Mouse (Mus musculus): ENCODE measurements around the gene Ifitm7. TPM values are rescaled to one million over a fixed set of nuclear protein-coding genes. Genes with fewer than 3 reads are reported as not detected.
A peak's percentile ranks its signal among the peaks of the same experiment; 100 is the strongest.
"Not testable (repeated sequence)": the region's sequence is repeated elsewhere in the genome, so short reads cannot be mapped to it uniquely, and the experiment has no call there.

The Ifitm7 gene
- polyA plus RNA-seq, 1 experiment from 2014 or later, result 0.77 TPM

- no peak overlapping the region for H3K4me3 ChIP-seq
- H3K27me3 ChIP-seq (replicated peaks), result no peaks in the 10 kb centered on the region
- H3K9ac ChIP-seq, result no peak overlapping the region
- H3K27ac ChIP-seq, result no peak overlapping the region
- H3K36me3 ChIP-seq, result no peaks in the 10 kb centered on the region
- H3K9me3 ChIP-seq, result no peaks in the 10 kb centered on the region
- no peak for ATAC-seq (ENCODE audit: low FRiP score, low read depth)
- 0 out of 2 replicates have a peak, but pooled peaks cover 4% of the 10 kb centered on the region for H3K4me1 ChIP-seq
- 83% methylated on average over 2 of the region's 2 CpGs for WGBS
- H3K4me2 ChIP-seq (replicated peaks), result no peak overlapping the region
Measured at GRCm38 (mm10) chr16:14004726-14005125, 18.0 kb upstream of the Ifitm7 start.

- 27% methylated on average over 3 of the region's 3 CpGs for WGBS
- no peaks in the 10 kb centered on the region for H3K9me3 ChIP-seq
- H3K27me3 ChIP-seq (replicated peaks), result no peaks in the 10 kb centered on the region
- ATAC-seq (ENCODE audit: low FRiP score, low read depth), result no peak
- H3K27ac ChIP-seq, result no peak overlapping the region
- H3K4me2 ChIP-seq (replicated peaks), result no peak overlapping the region
- no peak overlapping the region for H3K4me3 ChIP-seq
- no peaks in the 10 kb centered on the region for H3K36me3 ChIP-seq
- 0 out of 2 replicates have a peak, but pooled peaks cover 4% of the 10 kb centered on the region for H3K4me1 ChIP-seq
- H3K9ac ChIP-seq, result no peak overlapping the region
Measured at GRCm38 (mm10) chr16:14004170-14004569, 17.5 kb upstream of the Ifitm7 start.

DNA sequence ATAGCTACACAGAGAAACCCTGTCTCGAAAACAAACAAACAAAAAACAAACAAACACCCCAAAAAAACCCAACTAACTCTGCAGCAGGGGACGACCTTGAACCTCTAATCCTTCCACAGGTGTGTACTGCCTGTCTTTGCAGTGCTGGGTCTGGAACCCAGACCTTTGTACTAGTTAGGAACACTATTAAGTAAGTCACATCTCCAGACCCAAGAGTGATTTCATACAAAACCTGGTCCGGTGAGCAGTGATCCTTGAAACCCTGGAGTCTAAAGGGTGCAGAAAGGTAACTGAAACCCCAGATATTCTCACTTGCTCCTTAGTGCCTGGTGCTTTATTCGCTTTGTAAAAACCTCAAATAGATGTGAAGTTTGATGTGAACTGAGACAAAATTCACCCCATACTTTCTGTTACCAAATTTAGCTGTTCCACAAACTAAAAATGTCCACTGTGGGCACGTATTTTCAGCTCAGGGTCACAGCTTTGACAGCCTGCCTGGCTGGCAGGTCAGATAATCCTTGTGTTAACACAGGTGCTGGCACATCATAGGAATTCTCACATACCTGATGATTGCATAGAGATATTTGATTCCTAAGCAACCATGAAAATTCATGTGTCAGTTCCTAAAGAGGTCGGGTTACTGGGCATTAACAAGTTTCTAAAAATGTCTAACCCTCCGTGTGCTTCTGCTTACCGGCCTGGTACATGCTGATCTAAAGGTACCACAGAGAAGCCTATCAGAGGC, 16.9 kb upstream of the Ifitm7 start:
- H3K4me3 ChIP-seq, result no peak overlapping the region
- WGBS, result 71% methylated on average over 8 of the region's 8 CpGs
- ATAC-seq (ENCODE audit: low FRiP score, low read depth), result no peak
- no peak overlapping the region for H3K27ac ChIP-seq
- no peaks in the 10 kb centered on the region for H3K27me3 ChIP-seq (replicated peaks)
- 0 out of 2 replicates have a peak, but pooled peaks cover 4% of the 10 kb centered on the region for H3K4me1 ChIP-seq
- H3K36me3 ChIP-seq, result no peaks in the 10 kb centered on the region
- H3K4me2 ChIP-seq (replicated peaks), result no peak overlapping the region
- H3K9me3 ChIP-seq, result no peaks in the 10 kb centered on the region
- H3K9ac ChIP-seq, result no peak overlapping the region

DNA sequence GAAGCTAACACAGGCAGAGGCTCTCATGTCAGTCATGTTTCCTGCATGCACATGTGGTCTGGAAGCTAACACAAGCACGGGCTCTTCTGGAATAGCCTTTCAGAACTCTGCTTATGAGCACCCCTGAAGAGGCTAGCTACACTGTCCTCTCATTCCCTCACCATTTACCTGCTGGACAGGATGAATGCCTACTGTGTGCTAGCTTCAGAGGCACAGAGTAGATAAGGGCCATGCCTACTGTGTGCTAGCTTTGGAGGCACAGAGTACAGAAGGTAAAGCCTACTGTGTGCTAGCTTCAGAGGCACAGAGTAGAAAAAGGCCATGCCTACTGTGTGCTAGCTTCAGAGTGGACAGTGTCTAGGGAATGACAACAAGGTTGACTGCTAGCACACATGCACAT, 7.8 kb upstream of the Ifitm7 start:
- Histone ChIP-seq H3K27ac (no peak overlapping the region), H3K36me3 (no peaks in the 10 kb centered on the region), H3K4me1 (no peaks in the 10 kb centered on the region), H3K9me3 (no peaks in the 10 kb centered on the region), H3K4me2 (replicated peaks) (no peak overlapping the region), H3K4me3 (no peak overlapping the region), H3K9ac (no peak overlapping the region), H3K27me3 (replicated peaks) (no peaks in the 10 kb centered on the region)
- 88% methylated on average over 1 of the region's 1 CpGs for WGBS
- ATAC-seq (ENCODE audit: low FRiP score, low read depth), result no peak

DNA sequence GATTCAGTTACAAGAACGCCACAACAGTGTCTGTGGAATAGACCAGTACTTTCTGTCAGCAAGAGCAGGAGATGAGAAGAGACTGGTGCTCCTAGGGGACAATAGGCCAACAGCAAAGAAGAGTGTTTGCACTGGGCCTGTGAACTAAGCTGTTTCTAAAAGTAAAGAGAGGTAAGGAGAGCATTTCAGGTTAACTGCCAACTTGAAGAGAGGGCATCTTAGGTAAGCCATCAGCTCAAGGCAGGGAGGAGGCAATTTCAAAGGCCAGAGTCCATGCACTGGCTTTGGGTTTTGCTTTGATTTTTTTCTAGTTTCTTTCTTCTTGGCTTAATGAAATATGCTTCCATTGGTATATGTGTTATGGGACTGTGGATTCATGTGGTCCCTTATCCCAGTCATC, 7.4 kb upstream of the Ifitm7 start:
- H3K9me3 ChIP-seq, result no peaks in the 10 kb centered on the region
- ATAC-seq (ENCODE audit: low FRiP score, low read depth), result no peak
- no peak overlapping the region for H3K4me2 ChIP-seq (replicated peaks)
- H3K4me1 ChIP-seq, result no peaks in the 10 kb centered on the region
- no peaks in the 10 kb centered on the region for H3K36me3 ChIP-seq
- H3K9ac ChIP-seq, result no peak overlapping the region
- 86% methylated on average over 1 of the region's 1 CpGs for WGBS
- H3K4me3 ChIP-seq, result no peak overlapping the region
- no peak overlapping the region for H3K27ac ChIP-seq
- no peaks in the 10 kb centered on the region for H3K27me3 ChIP-seq (replicated peaks)

DNA sequence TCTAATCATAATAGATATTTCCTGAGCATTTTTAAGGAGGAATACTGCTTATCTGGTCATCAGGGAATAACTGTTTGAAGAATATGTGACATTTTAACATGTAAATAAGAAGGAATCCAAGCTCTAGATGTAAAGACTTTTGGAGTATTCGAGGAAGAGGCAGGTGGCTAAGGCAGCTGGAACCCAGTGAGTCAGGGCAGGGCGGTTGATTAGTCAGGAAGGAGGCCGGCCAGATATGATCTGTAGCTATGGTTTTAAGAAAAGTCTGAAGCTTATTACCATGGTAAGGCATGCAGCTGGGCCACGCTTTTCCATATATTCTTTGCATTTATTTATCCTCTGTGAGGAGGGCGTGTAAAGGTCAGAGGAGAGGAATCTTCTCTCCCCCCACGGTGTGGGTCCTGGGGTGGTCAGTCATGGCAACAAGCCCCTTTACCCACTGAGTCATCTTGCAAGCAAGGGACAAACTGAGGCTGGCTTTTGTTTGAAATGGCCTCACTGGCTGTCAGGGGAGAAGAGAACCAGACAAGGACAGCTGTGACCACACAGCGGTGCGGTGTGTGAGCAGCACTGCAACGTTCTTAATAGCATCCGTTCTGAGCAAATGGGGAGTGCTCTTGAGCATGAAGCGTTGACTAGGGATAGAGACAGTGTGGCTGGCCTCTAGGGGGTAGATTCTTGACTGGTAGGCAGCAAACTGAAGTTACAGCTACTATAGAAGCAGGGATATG, 6.0 kb upstream of the Ifitm7 start:
- no peak overlapping the region for H3K4me2 ChIP-seq (replicated peaks)
- ATAC-seq (ENCODE audit: low FRiP score, low read depth), result no peak
- no peak overlapping the region for H3K27ac ChIP-seq

DNA sequence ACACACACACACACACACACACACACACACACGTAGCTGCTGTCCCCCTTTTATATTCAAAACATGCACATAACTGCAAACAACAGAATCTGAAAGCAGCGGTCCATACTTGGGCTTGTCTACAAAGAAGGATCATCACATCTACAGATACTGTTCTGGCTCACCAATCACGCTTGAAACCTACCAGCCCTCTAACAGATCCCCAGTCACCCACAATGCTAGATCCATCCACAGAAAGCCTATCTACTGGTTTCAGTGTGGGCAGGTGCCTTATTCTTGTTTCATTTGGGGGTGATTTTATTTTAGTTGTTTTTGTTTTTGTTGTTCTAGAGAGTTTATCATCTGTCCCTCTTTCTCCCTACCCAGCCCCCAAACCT, 503 bp downstream of the Ifitm7 start:
- Histone ChIP-seq H3K4me1 (peaks cover 10% of the 10 kb centered on the region; the same call in 1 of the 2 replicates), H3K9ac (peak overlapping the region; percentile 68), H3K9me3 (no peaks in the 10 kb centered on the region), H3K4me2 (replicated peaks) (peak overlapping the region; percentile 68), H3K4me3 (peak overlapping the region; percentile 50), H3K27ac (0 out of 2 replicates have a peak overlapping the region, but pooled peaks have one; percentile 70), H3K36me3 (no peaks in the 10 kb centered on the region), H3K27me3 (replicated peaks) (no peaks in the 10 kb centered on the region)
- peak; percentile 39; the same call in 1 of the 2 replicates for ATAC-seq (ENCODE audit: low FRiP score, low read depth)
- WGBS, result 51% methylated on average over 3 of the region's 3 CpGs

More for the DNA sequence above, 6.0 kb upstream of the Ifitm7 start:
- H3K9me3 ChIP-seq, result no peaks in the 10 kb centered on the region
- no peaks in the 10 kb centered on the region for H3K27me3 ChIP-seq (replicated peaks)
- H3K4me3 ChIP-seq, result no peak overlapping the region
- no peak overlapping the region for H3K9ac ChIP-seq
- H3K36me3 ChIP-seq, result no peaks in the 10 kb centered on the region
- 86% methylated on average over 11 of the region's 11 CpGs for WGBS
- peaks cover 8% of the 10 kb centered on the region; the same call in 1 of the 2 replicates for H3K4me1 ChIP-seq

DNA sequence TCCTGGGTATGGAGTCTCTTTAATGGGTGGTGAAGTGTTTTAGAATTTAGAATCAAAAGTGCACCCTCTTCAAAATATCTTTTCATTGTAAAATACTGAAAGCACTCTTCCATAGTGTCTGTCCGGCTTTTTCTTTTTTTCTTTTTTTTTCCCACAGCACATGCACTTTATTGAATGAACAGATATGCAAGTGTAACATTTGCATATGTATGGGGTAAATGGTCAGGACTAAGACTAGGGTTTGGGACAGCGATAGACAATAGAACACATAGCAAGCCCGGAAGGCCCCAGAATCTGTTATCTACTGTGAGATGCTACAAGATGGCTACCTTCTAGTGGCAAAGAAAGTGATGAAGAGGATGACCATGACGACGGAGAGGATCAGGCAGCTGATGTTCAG, 3.5 kb downstream of the Ifitm7 start:
- Histone ChIP-seq H3K27me3 (replicated peaks) (no peaks in the 10 kb centered on the region), H3K27ac (no peak overlapping the region), H3K9ac (no peak overlapping the region), H3K9me3 (no peaks in the 10 kb centered on the region), H3K4me1 (peaks cover 7% of the 10 kb centered on the region; the same call in 1 of the 2 replicates), H3K4me2 (replicated peaks) (no peak overlapping the region), H3K36me3 (no peaks in the 10 kb centered on the region), H3K4me3 (no peak overlapping the region)
- no peak for ATAC-seq (ENCODE audit: low FRiP score, low read depth)
- WGBS, result 83% methylated on average over 5 of the region's 5 CpGs

- H3K27me3 ChIP-seq (replicated peaks); H3K4me2 ChIP-seq (replicated peaks); H3K4me3 ChIP-seq; H3K9me3 ChIP-seq; H3K4me1 ChIP-seq; H3K36me3 ChIP-seq; H3K9ac ChIP-seq; H3K27ac ChIP-seq; ATAC-seq (ENCODE audit: low FRiP score, low read depth): not testable (repeated sequence)
- WGBS, result 75% methylated on average over 3 of the region's 3 CpGs
Measured at GRCm38 (mm10) chr16:13981726-13982125, 5.0 kb downstream of the Ifitm7 start.

DNA sequence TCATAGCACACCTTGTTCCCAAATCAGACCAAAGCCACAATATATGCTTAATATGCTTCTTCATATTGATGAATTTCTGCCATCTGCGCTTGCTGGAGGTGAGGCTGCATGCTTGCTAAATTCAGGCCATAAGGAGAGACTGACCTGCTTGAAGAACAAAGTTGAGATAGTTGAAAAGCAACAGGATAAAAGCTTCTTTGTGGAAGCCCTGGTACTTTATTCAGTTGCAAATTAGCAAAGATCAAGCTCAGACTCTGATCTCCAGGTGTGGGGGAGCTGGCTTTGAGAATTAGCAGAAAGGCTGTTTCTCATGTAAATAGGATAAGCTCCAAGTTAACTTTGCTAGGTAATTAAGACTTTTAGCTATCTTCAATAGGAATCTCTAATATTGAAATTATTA, 9.7 kb downstream of the Ifitm7 start:
- not testable (repeated sequence) for ATAC-seq (ENCODE audit: low FRiP score, low read depth)

GRCm38 (mm10) chr16:13976358-13976896, 10.3 kb downstream of the Ifitm7 start:
- H3K4me1 ChIP-seq; H3K4me3 ChIP-seq; H3K27me3 ChIP-seq (replicated peaks); H3K9me3 ChIP-seq; H3K9ac ChIP-seq; ATAC-seq (ENCODE audit: low FRiP score, low read depth); H3K27ac ChIP-seq; H3K4me2 ChIP-seq (replicated peaks); H3K36me3 ChIP-seq: not testable (repeated sequence)
- WGBS, result 81% methylated on average over 4 of the region's 4 CpGs

More for the DNA sequence above, 9.7 kb downstream of the Ifitm7 start:
- not testable (repeated sequence) for H3K36me3 ChIP-seq; H3K27me3 ChIP-seq (replicated peaks); H3K27ac ChIP-seq; H3K9me3 ChIP-seq; H3K9ac ChIP-seq; H3K4me1 ChIP-seq; H3K4me3 ChIP-seq; H3K4me2 ChIP-seq (replicated peaks)
- WGBS, result 53% methylated on average over 1 of the region's 1 CpGs

- H3K27me3 ChIP-seq (replicated peaks), result no peaks in the 10 kb centered on the region
- no peaks in the 10 kb centered on the region for H3K4me1 ChIP-seq
- H3K4me3 ChIP-seq, result no peak overlapping the region
- H3K9ac ChIP-seq, result no peak overlapping the region
- H3K36me3 ChIP-seq, result no peaks in the 10 kb centered on the region
- no peak overlapping the region for H3K27ac ChIP-seq
- no peaks in the 10 kb centered on the region for H3K9me3 ChIP-seq
- ATAC-seq (ENCODE audit: low FRiP score, low read depth), result no peak
- H3K4me2 ChIP-seq (replicated peaks), result no peak overlapping the region
- 93% methylated on average over 8 of the region's 8 CpGs for WGBS
Measured at GRCm38 (mm10) chr16:13972051-13972450, 14.6 kb downstream of the Ifitm7 start.

Measured in neural tube, embryonic 12.5 days (tissue).